Mouse (Mus musculus): ENCODE data around the gene Dynlt1a. TPM values are rescaled to one million over a fixed set of nuclear protein-coding genes. Genes with fewer than 3 reads are reported as not detected.
"Not testable (repeated sequence)": the region's sequence is repeated elsewhere in the genome, so short reads cannot be mapped to it uniquely, and the experiment has no call there.

Dynlt1a gene
- 17.4 and 18.4 TPM in 2 replicates for polyA plus RNA-seq (2015; fragmentation: Nextera tagmentation; extraction: Ambion mirVana)

DNA sequence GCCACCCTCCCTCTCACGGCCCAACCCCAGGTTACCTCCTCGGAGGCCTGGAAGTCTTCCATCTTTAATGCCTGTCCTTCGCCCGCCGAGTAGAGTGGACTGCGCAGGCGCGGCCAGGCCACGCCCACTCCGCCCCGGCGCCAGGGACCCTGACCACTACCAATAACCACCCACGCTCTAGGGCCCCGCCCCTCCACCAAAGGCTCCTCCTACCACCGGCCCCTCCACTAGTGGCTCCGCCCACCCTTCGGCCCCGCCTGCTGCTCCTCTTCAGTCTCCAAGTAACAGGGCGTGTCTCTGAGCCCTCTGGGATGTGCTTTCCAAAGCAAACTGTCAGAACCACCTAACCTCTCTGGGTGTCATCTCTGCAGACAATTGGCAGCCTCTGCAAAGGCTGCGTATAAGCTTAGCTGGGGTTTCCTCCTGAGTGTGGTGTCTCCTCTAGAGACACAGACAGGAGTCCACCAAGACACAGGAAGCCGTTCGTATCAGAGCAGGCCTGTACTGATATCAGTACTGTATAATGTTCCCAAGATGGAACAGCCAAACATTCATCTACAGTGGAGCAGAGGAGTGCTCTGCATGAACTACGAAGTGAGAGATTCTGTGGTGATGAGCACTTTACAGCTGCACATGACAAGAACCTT, at the start of gene Dynlt1a:
TSS of gene Dynlt1a (minus strand) at position 162 of the 647 bp plus-strand sequence.
- peak; percentile 97 for ATAC-seq (ENCODE audit: low read depth)
- WGBS, result 6% methylated on average over 23 of the region's 23 CpGs
- H3K9ac ChIP-seq (ENCODE audit: low read length), result peak within 1 kb of the TSS; percentile 45

DNA sequence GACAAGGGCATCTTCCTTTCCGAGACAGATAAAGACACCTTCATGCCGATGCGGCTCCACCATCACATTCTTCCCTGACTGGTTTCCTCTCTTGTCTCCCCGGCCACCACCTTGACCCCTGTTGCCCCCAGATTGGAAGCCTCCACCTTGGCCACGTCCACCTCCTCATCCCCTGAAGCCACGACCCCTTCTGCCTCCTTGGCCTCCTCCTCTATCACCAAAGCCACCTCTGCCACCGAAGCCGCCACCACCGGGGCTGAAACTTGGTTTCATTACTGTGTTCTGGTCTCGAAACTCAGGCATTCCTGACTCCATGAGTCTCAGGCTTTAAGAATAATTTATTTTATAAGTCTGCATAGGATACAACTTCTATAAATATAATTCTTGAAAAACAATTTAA, 38.0 kb upstream of the Dynlt1a start:
- not testable (repeated sequence) for ATAC-seq (ENCODE audit: low read depth); H3K27ac ChIP-seq (ENCODE audit: low read length); H3K4me3 ChIP-seq (ENCODE audit: low read length); H3K27me3 ChIP-seq (ENCODE audit: control insufficient read depth, insufficient read depth, low read depth, low read length); H3K9ac ChIP-seq (ENCODE audit: low read length); H3K9me3 ChIP-seq (ENCODE audit: control insufficient read depth, low read length); H3K4me2 ChIP-seq (ENCODE audit: low read depth, low read length); H3K36me3 ChIP-seq (ENCODE audit: control insufficient read depth, insufficient read depth, low read length); H3K4me1 ChIP-seq (replicated peaks; ENCODE audit: control insufficient read depth, insufficient read depth, low read length)
- WGBS, result 78% methylated on average over 10 of the region's 10 CpGs

More for the DNA sequence above, at the start of gene Dynlt1a:
- not testable (repeated sequence) for H3K27ac ChIP-seq (ENCODE audit: low read length); H3K9me3 ChIP-seq (ENCODE audit: control insufficient read depth, low read length); H3K4me1 ChIP-seq (replicated peaks; ENCODE audit: control insufficient read depth, insufficient read depth, low read length); H3K36me3 ChIP-seq (ENCODE audit: control insufficient read depth, insufficient read depth, low read length); H3K27me3 ChIP-seq (ENCODE audit: control insufficient read depth, insufficient read depth, low read depth, low read length)
- Histone ChIP-seq H3K4me2 (ENCODE audit: low read depth, low read length) (peak within 1 kb of the TSS; percentile 56), H3K4me3 (ENCODE audit: low read length) (peak within 1 kb of the TSS; percentile 46)

DNA sequence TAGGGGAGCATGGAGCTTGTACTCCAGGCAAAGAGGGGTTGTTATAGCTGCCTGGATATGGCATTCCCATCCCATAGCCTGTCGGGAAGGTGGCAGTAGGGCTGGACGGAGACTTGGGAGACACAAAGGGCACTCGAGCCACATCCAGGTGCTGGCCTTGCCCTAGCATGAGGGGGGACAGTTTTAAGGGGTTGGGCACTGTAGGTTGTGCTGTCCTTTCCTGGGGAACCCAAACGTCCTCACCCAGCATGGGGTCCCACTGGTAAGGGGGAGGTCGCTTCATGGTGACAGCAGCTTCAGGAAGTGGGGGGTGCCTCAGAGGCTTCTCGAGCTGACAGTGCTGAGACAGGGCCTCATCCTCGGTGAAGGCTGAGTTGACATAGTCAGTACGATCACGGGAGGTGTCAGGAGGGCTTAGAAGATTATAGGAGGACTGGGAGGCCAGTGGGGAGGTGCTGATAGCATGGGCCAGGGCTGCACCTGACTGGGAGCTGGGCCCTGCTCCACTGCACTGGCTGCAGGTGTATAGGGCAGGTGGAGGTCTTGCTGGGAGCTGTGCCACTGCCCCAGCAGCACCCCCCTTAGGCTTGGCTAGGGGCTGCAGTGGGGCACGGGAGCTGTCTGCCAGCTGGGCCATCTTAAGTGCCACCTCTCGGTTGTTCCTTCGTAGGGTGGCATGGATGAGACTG, 25.4 kb upstream of the Dynlt1a start:
- H3K27me3 ChIP-seq (ENCODE audit: control insufficient read depth, insufficient read depth, low read depth, low read length); H3K4me2 ChIP-seq (ENCODE audit: low read depth, low read length); H3K9me3 ChIP-seq (ENCODE audit: control insufficient read depth, low read length); H3K4me1 ChIP-seq (replicated peaks; ENCODE audit: control insufficient read depth, insufficient read depth, low read length); H3K36me3 ChIP-seq (ENCODE audit: control insufficient read depth, insufficient read depth, low read length); H3K9ac ChIP-seq (ENCODE audit: low read length); H3K27ac ChIP-seq (ENCODE audit: low read length); H3K4me3 ChIP-seq (ENCODE audit: low read length); ATAC-seq (ENCODE audit: low read depth): not testable (repeated sequence)
- no CpG with 5 or more reads among the region's 12 CpGs for WGBS

DNA sequence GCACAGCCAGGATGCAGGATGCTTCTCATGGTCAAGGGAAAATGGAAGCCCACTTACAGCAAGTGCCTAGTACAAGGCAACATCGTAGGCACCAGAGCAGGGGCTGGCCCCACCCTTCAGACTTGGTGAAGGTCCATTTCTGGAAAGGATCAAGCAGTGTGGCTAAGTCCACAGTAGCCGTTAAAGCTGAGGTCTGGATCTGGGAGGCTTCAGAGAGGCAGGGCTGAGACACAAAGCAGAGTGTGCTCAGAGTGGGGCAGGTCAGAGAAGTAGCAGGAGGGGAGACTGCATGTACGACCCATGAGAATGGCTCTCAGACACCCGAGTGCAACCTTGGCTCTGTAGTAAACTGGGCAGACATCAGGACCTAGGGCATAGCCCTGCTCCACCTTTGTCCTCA, 11.7 kb upstream of the Dynlt1a start:
- not testable (repeated sequence) for H3K9ac ChIP-seq (ENCODE audit: low read length); H3K27ac ChIP-seq (ENCODE audit: low read length); H3K9me3 ChIP-seq (ENCODE audit: control insufficient read depth, low read length); H3K4me1 ChIP-seq (replicated peaks; ENCODE audit: control insufficient read depth, insufficient read depth, low read length); H3K36me3 ChIP-seq (ENCODE audit: control insufficient read depth, insufficient read depth, low read length); H3K4me3 ChIP-seq (ENCODE audit: low read length); H3K4me2 ChIP-seq (ENCODE audit: low read depth, low read length); ATAC-seq (ENCODE audit: low read depth); H3K27me3 ChIP-seq (ENCODE audit: control insufficient read depth, insufficient read depth, low read depth, low read length)
- WGBS, result 55% methylated on average over 3 of the region's 4 CpGs

DNA sequence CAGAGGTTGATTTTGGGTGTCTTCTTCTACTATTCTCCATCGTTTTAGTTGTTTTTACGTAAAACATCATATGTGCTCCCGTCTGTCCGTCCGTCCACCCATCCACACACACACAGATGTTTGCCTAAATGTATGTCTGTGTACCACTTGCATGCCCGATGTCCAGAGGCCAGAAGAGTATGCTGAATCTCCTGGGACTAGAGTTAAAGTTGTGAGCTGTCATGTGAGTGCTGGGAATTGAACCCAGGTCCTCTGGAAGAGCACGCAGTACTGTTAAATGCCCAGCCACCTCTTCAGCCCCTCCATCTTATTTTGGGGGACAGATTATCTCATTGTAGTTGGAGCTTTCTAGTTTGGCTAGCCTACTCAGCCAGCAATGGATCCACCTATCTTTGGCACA, 10.3 kb upstream of the Dynlt1a start:
- H3K27ac ChIP-seq (ENCODE audit: low read length); H3K9ac ChIP-seq (ENCODE audit: low read length); H3K9me3 ChIP-seq (ENCODE audit: control insufficient read depth, low read length); H3K4me3 ChIP-seq (ENCODE audit: low read length); H3K27me3 ChIP-seq (ENCODE audit: control insufficient read depth, insufficient read depth, low read depth, low read length); H3K4me2 ChIP-seq (ENCODE audit: low read depth, low read length); H3K4me1 ChIP-seq (replicated peaks; ENCODE audit: control insufficient read depth, insufficient read depth, low read length); ATAC-seq (ENCODE audit: low read depth); H3K36me3 ChIP-seq (ENCODE audit: control insufficient read depth, insufficient read depth, low read length): not testable (repeated sequence)
- WGBS, result 94% methylated on average over 7 of the region's 7 CpGs

DNA sequence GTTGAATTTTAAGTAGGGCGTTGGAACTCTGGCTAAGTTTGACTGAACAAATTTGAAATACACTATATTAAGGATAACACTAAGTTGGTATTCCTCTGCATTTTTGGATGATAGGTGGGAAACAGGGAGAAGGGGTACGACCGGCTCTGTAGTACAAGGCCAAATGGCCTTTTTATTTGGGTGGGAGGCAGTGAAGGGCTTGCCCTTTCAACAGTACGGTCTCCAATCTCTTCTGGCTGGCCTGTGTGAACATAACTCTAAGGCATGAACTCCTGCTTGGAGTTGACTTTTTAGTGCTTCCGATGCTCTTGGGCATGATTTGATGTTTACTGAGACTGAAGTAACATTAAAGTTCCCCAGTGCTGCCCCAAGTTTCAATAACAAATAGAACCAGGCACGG, 8.2 kb upstream of the Dynlt1a start:
- H3K4me1 ChIP-seq (replicated peaks; ENCODE audit: control insufficient read depth, insufficient read depth, low read length); H3K4me3 ChIP-seq (ENCODE audit: low read length); H3K9me3 ChIP-seq (ENCODE audit: control insufficient read depth, low read length); H3K4me2 ChIP-seq (ENCODE audit: low read depth, low read length); H3K9ac ChIP-seq (ENCODE audit: low read length); H3K27me3 ChIP-seq (ENCODE audit: control insufficient read depth, insufficient read depth, low read depth, low read length); H3K36me3 ChIP-seq (ENCODE audit: control insufficient read depth, insufficient read depth, low read length); H3K27ac ChIP-seq (ENCODE audit: low read length); ATAC-seq (ENCODE audit: low read depth): not testable (repeated sequence)
- 69% methylated on average over 6 of the region's 6 CpGs for WGBS

DNA sequence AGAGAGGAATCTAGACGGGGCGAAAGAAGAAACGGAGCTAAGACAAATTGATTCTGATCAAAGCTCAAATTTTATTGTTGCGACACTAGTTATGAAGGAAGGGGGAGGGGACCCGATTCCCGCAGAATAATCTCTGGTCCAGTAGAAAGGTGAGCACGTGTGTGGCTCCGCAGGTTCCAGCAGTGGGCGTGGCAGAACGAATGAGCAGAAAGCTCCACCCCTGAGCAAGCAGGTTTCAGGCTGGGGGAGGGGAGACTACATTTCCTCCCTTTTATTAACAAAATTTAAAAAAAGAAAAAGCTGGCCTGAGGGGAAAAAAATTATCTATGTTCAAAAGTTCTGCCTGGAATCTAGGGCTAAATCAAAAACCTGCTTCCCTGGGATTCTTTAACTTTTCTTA, 7.7 kb upstream of the Dynlt1a start:
- not testable (repeated sequence) for H3K27ac ChIP-seq (ENCODE audit: low read length); H3K4me3 ChIP-seq (ENCODE audit: low read length); H3K9me3 ChIP-seq (ENCODE audit: control insufficient read depth, low read length); ATAC-seq (ENCODE audit: low read depth); H3K9ac ChIP-seq (ENCODE audit: low read length); H3K4me1 ChIP-seq (replicated peaks; ENCODE audit: control insufficient read depth, insufficient read depth, low read length); H3K4me2 ChIP-seq (ENCODE audit: low read depth, low read length); H3K27me3 ChIP-seq (ENCODE audit: control insufficient read depth, insufficient read depth, low read depth, low read length); H3K36me3 ChIP-seq (ENCODE audit: control insufficient read depth, insufficient read depth, low read length)
- WGBS, result 64% methylated on average over 10 of the region's 10 CpGs

DNA sequence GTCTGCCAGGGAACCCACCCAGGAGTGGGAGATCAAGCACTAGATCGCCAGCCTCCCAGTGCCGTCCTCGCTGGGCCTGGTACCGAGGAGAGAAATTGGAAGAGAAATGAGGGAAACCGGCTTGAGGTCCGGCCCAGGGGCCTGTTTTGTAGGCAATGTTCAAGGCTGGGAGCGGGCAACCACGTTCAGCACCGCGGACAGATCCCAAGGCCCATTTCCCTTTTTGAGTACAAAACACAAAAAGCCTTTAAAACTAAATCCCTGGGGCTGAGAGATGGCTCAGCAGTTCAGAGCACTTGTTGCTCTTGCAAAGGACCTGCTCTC, 4.4 kb upstream of the Dynlt1a start:
- H3K36me3 ChIP-seq (ENCODE audit: control insufficient read depth, insufficient read depth, low read length); H3K27me3 ChIP-seq (ENCODE audit: control insufficient read depth, insufficient read depth, low read depth, low read length); H3K4me2 ChIP-seq (ENCODE audit: low read depth, low read length); H3K9me3 ChIP-seq (ENCODE audit: control insufficient read depth, low read length); H3K27ac ChIP-seq (ENCODE audit: low read length); H3K9ac ChIP-seq (ENCODE audit: low read length); H3K4me3 ChIP-seq (ENCODE audit: low read length); H3K4me1 ChIP-seq (replicated peaks; ENCODE audit: control insufficient read depth, insufficient read depth, low read length): not testable (repeated sequence)
- WGBS, result no CpG with 5 or more reads among the region's 10 CpGs
- ATAC-seq (ENCODE audit: low read depth), result peak; percentile 39

DNA sequence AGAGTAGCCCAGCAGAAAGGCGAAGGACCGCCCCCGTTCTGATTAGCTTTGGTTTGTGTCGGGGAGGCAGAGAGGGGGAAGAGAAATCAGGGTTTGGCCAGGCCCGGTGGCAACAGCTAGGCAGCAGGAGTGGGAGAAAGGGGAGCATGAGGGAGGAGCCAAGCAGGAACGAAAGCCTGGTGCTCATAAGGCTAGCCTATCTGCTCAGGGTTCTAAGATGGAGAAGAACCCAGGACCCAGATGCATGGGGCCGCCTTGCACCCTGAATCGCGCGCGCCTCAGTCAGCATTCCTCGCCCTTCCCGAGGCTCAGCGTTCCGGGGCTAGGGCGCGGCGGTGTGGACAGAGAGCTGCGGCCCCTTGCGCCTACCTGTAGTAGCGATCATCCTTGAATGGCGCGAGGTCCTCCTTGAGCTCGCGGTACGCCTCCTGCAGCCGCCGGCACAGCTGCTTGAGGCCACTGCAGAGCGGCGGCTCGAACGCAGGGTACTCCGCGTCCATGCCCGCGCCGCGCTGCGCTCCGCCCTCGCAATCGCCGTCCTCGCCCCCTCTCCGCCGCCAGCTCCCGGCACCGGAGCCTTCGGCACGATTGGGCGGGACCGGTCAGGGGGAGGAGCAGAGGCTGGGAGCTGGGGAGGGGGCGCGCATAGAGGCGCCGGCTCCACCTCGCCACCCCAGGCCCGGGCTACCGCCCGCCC, 3.9 kb upstream of the Dynlt1a start:
- H3K36me3 ChIP-seq (ENCODE audit: control insufficient read depth, insufficient read depth, low read length); H3K9me3 ChIP-seq (ENCODE audit: control insufficient read depth, low read length); H3K27me3 ChIP-seq (ENCODE audit: control insufficient read depth, insufficient read depth, low read depth, low read length); H3K4me3 ChIP-seq (ENCODE audit: low read length); H3K9ac ChIP-seq (ENCODE audit: low read length); H3K4me1 ChIP-seq (replicated peaks; ENCODE audit: control insufficient read depth, insufficient read depth, low read length); H3K4me2 ChIP-seq (ENCODE audit: low read depth, low read length); H3K27ac ChIP-seq (ENCODE audit: low read length): not testable (repeated sequence)
- 0% methylated on average over 2 of the region's 60 CpGs for WGBS
- peak; percentile 21 for ATAC-seq (ENCODE audit: low read depth)
